Mouse (Mus musculus): ENCODE measurements at regions not wholly inside any gene's neighbourhood (a gene's known extent, or its start where the extent isn't known, plus 50 kb on each side); places are given as distances from the start of the nearest gene placed in this dataset.

GRCm38 (mm10) chr10:37349261-37349660 is 210.5 kb upstream of the Marcks start:
- H3K4me2 ChIP-seq (replicated peaks): no peak overlapping the region
- WGBS: 85% methylated on average over 1 of the region's 1 CpGs
- H3K27ac ChIP-seq: no peak overlapping the region
- H3K36me3 ChIP-seq: no peaks in the 10 kb centered on the region
- no peak overlapping the region for H3K4me3 ChIP-seq (replicated peaks)
- H3K9me3 ChIP-seq: no peaks in the 10 kb centered on the region
- no peaks in the 10 kb centered on the region for H3K27me3 ChIP-seq
- ATAC-seq: no peak
- H3K9ac ChIP-seq (replicated peaks): no peak overlapping the region
- 0 out of 2 replicates have a peak, but pooled peaks cover 3% of the 10 kb centered on the region for H3K4me1 ChIP-seq (replicated peaks)

- no peaks in the 10 kb centered on the region for H3K27me3 ChIP-seq
- H3K9ac ChIP-seq (replicated peaks): no peak overlapping the region
- no peak overlapping the region for H3K4me2 ChIP-seq (replicated peaks)
- no peaks in the 10 kb centered on the region for H3K9me3 ChIP-seq
- no peak for ATAC-seq
- H3K36me3 ChIP-seq: no peaks in the 10 kb centered on the region
- 31% methylated on average over 3 of the region's 3 CpGs for WGBS
- no peak overlapping the region for H3K4me3 ChIP-seq (replicated peaks)
- 0 out of 2 replicates have a peak, but pooled peaks cover 3% of the 10 kb centered on the region for H3K4me1 ChIP-seq (replicated peaks)
- no peak overlapping the region for H3K27ac ChIP-seq
Observed at GRCm38 (mm10) chr10:37348416-37348815, 209.7 kb upstream of the Marcks start.

GRCm38 (mm10) chr10:37347661-37348060 is 208.9 kb upstream of the Marcks start:
- ATAC-seq: no peak
- Histone ChIP-seq H3K9me3 (no peaks in the 10 kb centered on the region), H3K4me1 (replicated peaks) (0 out of 2 replicates have a peak, but pooled peaks cover 3% of the 10 kb centered on the region), H3K36me3 (no peaks in the 10 kb centered on the region), H3K27me3 (no peaks in the 10 kb centered on the region), H3K9ac (replicated peaks) (no peak overlapping the region), H3K27ac (no peak overlapping the region), H3K4me3 (replicated peaks) (no peak overlapping the region), H3K4me2 (replicated peaks) (no peak overlapping the region)
- 87% methylated on average over 3 of the region's 3 CpGs for WGBS

- no peaks in the 10 kb centered on the region for H3K36me3 ChIP-seq
- no peaks in the 10 kb centered on the region for H3K27me3 ChIP-seq
- H3K4me3 ChIP-seq (replicated peaks): no peak overlapping the region
- H3K4me2 ChIP-seq (replicated peaks): no peak overlapping the region
- no peaks in the 10 kb centered on the region for H3K4me1 ChIP-seq (replicated peaks)
- no peaks in the 10 kb centered on the region for H3K9me3 ChIP-seq
- no peak overlapping the region for H3K9ac ChIP-seq (replicated peaks)
- H3K27ac ChIP-seq: no peak overlapping the region
- no peak for ATAC-seq
Observed at GRCm38 (mm10) chr10:37342675-37343074, 204.0 kb upstream of the Marcks start.

GRCm38 (mm10) chr10:37339658-37340057 is 200.9 kb upstream of the Marcks start:
- no peak overlapping the region for H3K27ac ChIP-seq
- no peaks in the 10 kb centered on the region for H3K9me3 ChIP-seq
- 80% methylated on average over 3 of the region's 3 CpGs for WGBS
- ATAC-seq: no peak
- no peaks in the 10 kb centered on the region for H3K27me3 ChIP-seq
- H3K36me3 ChIP-seq: no peaks in the 10 kb centered on the region
- H3K4me1 ChIP-seq (replicated peaks): no peaks in the 10 kb centered on the region
- H3K4me2 ChIP-seq (replicated peaks): no peak overlapping the region
- H3K4me3 ChIP-seq (replicated peaks): no peak overlapping the region
- H3K9ac ChIP-seq (replicated peaks): no peak overlapping the region

GRCm38 (mm10) chr10:37338073-37338912 is 199.6 kb upstream of the Marcks start:
- no peak overlapping the region for H3K4me3 ChIP-seq (replicated peaks)
- no peaks in the 10 kb centered on the region for H3K36me3 ChIP-seq
- H3K9me3 ChIP-seq: no peaks in the 10 kb centered on the region
- no peaks in the 10 kb centered on the region for H3K4me1 ChIP-seq (replicated peaks)
- no peak overlapping the region for H3K4me2 ChIP-seq (replicated peaks)
- H3K27ac ChIP-seq: no peak overlapping the region
- WGBS: 67% methylated on average over 4 of the region's 4 CpGs
- ATAC-seq: no peak
- H3K9ac ChIP-seq (replicated peaks): no peak overlapping the region
- H3K27me3 ChIP-seq: no peaks in the 10 kb centered on the region

DNA sequence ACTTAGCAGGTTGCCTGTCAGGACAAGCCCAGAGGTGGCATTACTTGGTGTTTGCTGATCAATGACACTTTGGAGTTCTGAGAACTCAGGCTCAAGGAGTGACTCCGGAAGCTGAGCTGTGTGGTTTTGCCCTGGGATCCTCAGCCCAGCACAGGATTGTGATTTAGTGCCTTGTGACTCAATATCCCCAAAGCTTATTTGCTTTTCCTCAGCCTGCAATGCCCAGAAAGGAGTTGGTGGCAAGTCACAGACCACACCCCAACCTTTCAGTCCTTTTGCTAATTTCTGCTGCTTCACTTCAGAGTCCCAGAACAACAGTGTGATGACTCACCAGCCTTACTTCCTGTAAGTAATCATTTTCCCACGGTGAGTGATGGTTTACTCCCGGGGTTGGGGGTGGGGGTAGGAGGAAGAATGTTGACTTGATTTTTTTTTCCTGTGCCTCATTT is 198.5 kb upstream of the Marcks start:
- H3K27me3 ChIP-seq: no peaks in the 10 kb centered on the region
- H3K9ac ChIP-seq (replicated peaks): no peak overlapping the region
- H3K4me1 ChIP-seq (replicated peaks): no peaks in the 10 kb centered on the region
- H3K4me2 ChIP-seq (replicated peaks): no peak overlapping the region
- H3K36me3 ChIP-seq: no peaks in the 10 kb centered on the region
- ATAC-seq: no peak
- WGBS: 70% methylated on average over 3 of the region's 3 CpGs
- no peak overlapping the region for H3K4me3 ChIP-seq (replicated peaks)
- no peaks in the 10 kb centered on the region for H3K9me3 ChIP-seq
- H3K27ac ChIP-seq: no peak overlapping the region

DNA sequence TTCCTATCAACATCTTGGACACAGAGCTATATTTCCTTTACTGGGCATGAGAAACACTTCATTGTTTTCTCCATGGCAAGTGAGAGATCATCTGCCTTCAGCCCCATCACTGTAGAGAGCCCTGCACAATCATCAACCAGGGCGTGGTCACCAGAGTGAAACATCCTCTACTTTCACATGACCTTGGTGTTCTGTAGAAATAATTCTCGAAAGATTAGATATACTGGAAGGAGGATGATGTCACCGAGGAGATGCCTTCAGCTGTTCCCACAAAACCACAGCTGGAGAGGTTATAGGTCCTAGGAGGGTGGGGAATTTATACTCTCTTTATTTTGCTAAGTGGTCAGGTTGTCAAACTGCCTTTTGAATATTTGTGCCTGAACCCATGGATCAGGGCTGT is 196.4 kb upstream of the Marcks start:
- H3K4me1 ChIP-seq (replicated peaks): no peaks in the 10 kb centered on the region
- H3K9me3 ChIP-seq: no peaks in the 10 kb centered on the region
- no peaks in the 10 kb centered on the region for H3K36me3 ChIP-seq
- H3K9ac ChIP-seq (replicated peaks): no peak overlapping the region
- no peaks in the 10 kb centered on the region for H3K27me3 ChIP-seq
- WGBS: 93% methylated on average over 3 of the region's 3 CpGs
- no peak for ATAC-seq
- no peak overlapping the region for H3K4me2 ChIP-seq (replicated peaks)
- H3K27ac ChIP-seq: no peak overlapping the region
- no peak overlapping the region for H3K4me3 ChIP-seq (replicated peaks)

DNA sequence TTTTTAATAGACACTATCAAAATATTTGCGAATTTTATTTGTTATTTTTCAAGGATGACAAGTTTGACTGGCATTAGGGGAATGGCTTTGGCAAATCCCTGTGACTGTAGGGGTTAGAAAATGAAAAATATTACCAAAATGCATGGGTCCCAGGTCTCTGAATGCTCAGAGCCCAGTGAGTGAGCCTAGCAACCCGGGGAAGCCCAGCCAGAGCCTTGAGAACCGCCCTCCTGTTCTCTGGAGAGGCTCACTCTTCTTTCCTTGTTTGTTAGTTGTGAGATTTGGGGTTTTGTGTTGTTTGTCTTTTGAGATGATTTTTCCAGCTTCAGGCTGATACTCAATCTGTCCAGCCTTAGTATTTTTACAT is 187.4 kb upstream of the Marcks start:
- H3K9me3 ChIP-seq: no peaks in the 10 kb centered on the region
- H3K4me1 ChIP-seq (replicated peaks): no peaks in the 10 kb centered on the region
- no peaks in the 10 kb centered on the region for H3K27me3 ChIP-seq
- 83% methylated on average over 3 of the region's 3 CpGs for WGBS
- H3K27ac ChIP-seq: no peak overlapping the region
- no peak overlapping the region for H3K4me3 ChIP-seq (replicated peaks)
- H3K36me3 ChIP-seq: no peaks in the 10 kb centered on the region
- no peak for ATAC-seq
- H3K9ac ChIP-seq (replicated peaks): no peak overlapping the region
- H3K4me2 ChIP-seq (replicated peaks): no peak overlapping the region

GRCm38 (mm10) chr10:37325514-37326167 is 186.9 kb upstream of the Marcks start:
- no peak overlapping the region for H3K9ac ChIP-seq (replicated peaks)
- no peak overlapping the region for H3K4me3 ChIP-seq (replicated peaks)
- H3K27me3 ChIP-seq: no peaks in the 10 kb centered on the region
- no peak overlapping the region for H3K4me2 ChIP-seq (replicated peaks)
- no peaks in the 10 kb centered on the region for H3K36me3 ChIP-seq
- 79% methylated on average over 6 of the region's 6 CpGs for WGBS
- no peaks in the 10 kb centered on the region for H3K4me1 ChIP-seq (replicated peaks)
- ATAC-seq: no peak
- no peak overlapping the region for H3K27ac ChIP-seq
- no peaks in the 10 kb centered on the region for H3K9me3 ChIP-seq

DNA sequence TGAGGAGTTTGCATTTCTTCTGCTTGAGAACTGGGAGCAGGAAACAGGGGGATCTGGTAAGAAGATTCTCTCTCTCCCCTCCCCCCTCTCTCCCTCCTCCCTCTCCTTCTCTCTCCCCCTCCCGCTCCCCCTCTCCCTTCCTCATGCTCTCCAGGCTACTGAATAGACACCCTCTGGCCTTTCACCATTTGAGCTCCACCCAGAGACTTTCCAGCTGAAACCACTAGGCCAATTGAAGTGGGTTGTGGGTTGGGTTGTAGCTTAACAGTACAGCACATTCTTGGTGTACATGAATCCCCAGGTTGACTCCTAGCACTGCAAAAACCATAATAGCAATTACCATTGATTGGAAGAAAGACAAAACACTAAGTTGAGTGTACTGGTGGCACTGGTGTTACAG is 185.0 kb upstream of the Marcks start:
- Histone ChIP-seq H3K4me3 (replicated peaks) (no peak overlapping the region), H3K27me3 (no peaks in the 10 kb centered on the region), H3K9me3 (no peaks in the 10 kb centered on the region), H3K9ac (replicated peaks) (no peak overlapping the region), H3K4me1 (replicated peaks) (no peaks in the 10 kb centered on the region), H3K27ac (no peak overlapping the region), H3K4me2 (replicated peaks) (no peak overlapping the region), H3K36me3 (no peaks in the 10 kb centered on the region)
- no peak for ATAC-seq
- 58% methylated on average over 1 of the region's 1 CpGs for WGBS

DNA sequence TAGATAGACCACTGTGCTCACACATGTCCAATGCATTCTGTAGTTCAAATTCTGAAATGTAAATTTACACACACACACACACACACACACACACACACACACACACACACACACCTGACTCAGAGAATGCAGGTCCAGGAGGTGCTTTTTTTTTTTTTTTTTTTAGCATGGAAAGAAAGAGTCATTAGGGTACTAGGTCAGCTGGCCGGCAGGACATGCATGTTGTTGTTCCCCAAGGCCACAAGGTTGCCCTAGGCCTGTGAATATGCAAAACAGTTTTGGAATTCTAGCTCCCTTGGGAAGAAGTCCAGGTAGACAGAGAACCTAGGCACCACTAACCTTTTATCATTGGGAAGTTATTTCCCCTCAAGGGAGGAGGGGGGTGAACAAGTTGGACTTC is 184.1 kb upstream of the Marcks start:
- H3K4me3 ChIP-seq (replicated peaks): no peak overlapping the region
- no peak overlapping the region for H3K27ac ChIP-seq
- H3K4me2 ChIP-seq (replicated peaks): no peak overlapping the region
- ATAC-seq: no peak
- H3K36me3 ChIP-seq: no peaks in the 10 kb centered on the region
- H3K27me3 ChIP-seq: no peaks in the 10 kb centered on the region
- no peaks in the 10 kb centered on the region for H3K4me1 ChIP-seq (replicated peaks)
- no peak overlapping the region for H3K9ac ChIP-seq (replicated peaks)
- WGBS: 86% methylated on average over 1 of the region's 1 CpGs
- no peaks in the 10 kb centered on the region for H3K9me3 ChIP-seq

Data from midbrain, embryonic 13.5 days (tissue).